Mouse (Mus musculus): ENCODE measurements at regions not wholly inside any gene's neighbourhood (a gene's known extent, or its start where the extent isn't known, plus 50 kb on each side); places are given as distances from the start of the nearest gene placed in this dataset.

GRCm38 (mm10) chr3:105227551-105227950 is 160.9 kb downstream of the 4930564D02Rik start:
- H3K9ac ChIP-seq (ENCODE audit: control insufficient read depth, low read depth, low read length, poor library complexity, severe bottlenecking): no peak overlapping the region
- H3K9me3 ChIP-seq (replicated peaks; ENCODE audit: insufficient read depth, low read length): no peaks in the 10 kb centered on the region
- DNase-seq (ENCODE audit: low read depth, low spot score): no peak
- H3K36me3 ChIP-seq (ENCODE audit: control insufficient read depth in 1 of 2, insufficient read depth in 2 of 2, low read length in 2 of 2): no peaks in the 10 kb centered on the region
- H3K79me2 ChIP-seq (ENCODE audit: control insufficient read depth, insufficient read depth, low read length, poor library complexity): no peaks in the 10 kb centered on the region
- TF ChIP-seq BHLHE40 (IDR thresholded peaks at IDR 0.05; ENCODE audit: borderline replicate concordance, low read depth, low read length): no peak
- no peaks in the 10 kb centered on the region for H3K27me3 ChIP-seq (ENCODE audit: control insufficient read depth in 1 of 2, insufficient read depth in 2 of 2, low read length in 2 of 2)
- H3K4me1 ChIP-seq (ENCODE audit: control insufficient read depth in 1 of 2, insufficient read depth in 2 of 2, low read length in 2 of 2): no peaks in the 10 kb centered on the region
- H3K27ac ChIP-seq (ENCODE audit: control insufficient read depth, low read depth, low read length): no peak overlapping the region
- H3K4me3 ChIP-seq (ENCODE audit: control insufficient read depth in 1 of 2, insufficient read depth in 1 of 2, low read depth in 2 of 2, low read length in 2 of 2): no peak overlapping the region

DNA sequence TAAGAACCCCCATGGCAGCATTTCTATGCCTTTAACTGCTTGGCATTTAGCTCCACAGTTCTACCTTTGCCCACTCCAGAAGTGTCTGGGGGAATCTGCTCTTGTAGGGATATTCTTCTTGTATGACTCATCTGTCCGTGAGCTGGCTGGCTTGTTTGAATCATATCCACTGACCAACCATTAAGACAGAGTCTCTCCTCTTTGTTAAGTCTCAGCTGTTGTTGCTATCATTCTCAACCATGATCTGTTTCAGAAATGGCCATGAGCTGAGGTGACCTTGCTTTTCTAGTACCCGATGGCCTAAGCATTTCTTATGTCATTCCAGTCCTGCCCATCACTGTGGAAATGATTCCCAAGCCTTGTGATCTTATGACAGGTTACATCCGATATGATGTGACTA is 161.8 kb downstream of the 4930564D02Rik start:
- no peak for TF ChIP-seq TAL1 (IDR thresholded peaks at IDR 0.05; ENCODE audit: low read length)
- no peak for TF ChIP-seq NELFE (IDR thresholded peaks at IDR 0.05; ENCODE audit: low read depth, low read length)
- TF ChIP-seq CHD1 (IDR thresholded peaks at IDR 0.05; ENCODE audit: low read depth, low read length): no peak
- no peak for TF ChIP-seq KAT2A (conservative IDR thresholded peaks at IDR 0.05; ENCODE audit: low read depth, low read length)
- no peak for TF ChIP-seq TCF12 (IDR thresholded peaks at IDR 0.05; ENCODE audit: low read depth, low read length)
- no peak for TF ChIP-seq MYC (IDR thresholded peaks at IDR 0.05; ENCODE audit: low read depth, low read length)
- no peak for TF ChIP-seq USF2 (IDR thresholded peaks at IDR 0.05; ENCODE audit: borderline replicate concordance in 1 of 2, insufficient read depth in 1 of 2, low read depth in 1 of 2, low read length in 2 of 2)
- TF ChIP-seq CTCF (IDR thresholded peaks at IDR 0.05 in 2 of 3, conservative IDR thresholded peaks at IDR 0.05 in 1 of 3; ENCODE audit: control insufficient read depth in 1 of 3, insufficient read depth in 1 of 3, low read depth in 2 of 3, low read length in 3 of 3, poor library complexity in 1 of 3, severe bottlenecking in 1 of 3): no peak
- TF ChIP-seq JUND (IDR thresholded peaks at IDR 0.05; ENCODE audit: low read depth, low read length): no peak
- TF ChIP-seq NRF1 (IDR thresholded peaks at IDR 0.05; ENCODE audit: insufficient read depth, low read depth, low read length, poor library complexity, severe bottlenecking): no peak
- TF ChIP-seq MAFK (IDR thresholded peaks at IDR 0.05; ENCODE audit: borderline replicate concordance, low read depth, low read length): no peak
- no peak for TF ChIP-seq TBP (IDR thresholded peaks at IDR 0.05; ENCODE audit: low read depth, low read length)
- no peak for TF ChIP-seq ZMIZ1 (IDR thresholded peaks at IDR 0.05; ENCODE audit: low read depth, low read length)
- TF ChIP-seq ETS1 (IDR thresholded peaks at IDR 0.05; ENCODE audit: low read depth, low read length): no peak
- no peak for TF ChIP-seq MXI1 (IDR thresholded peaks at IDR 0.05; ENCODE audit: low read depth, low read length)
- TF ChIP-seq ZNF384 (IDR thresholded peaks at IDR 0.05; ENCODE audit: low read depth, low read length): no peak
- TF ChIP-seq MEF2A (IDR thresholded peaks at IDR 0.05; ENCODE audit: extremely low read depth, insufficient replicate concordance, low read depth, low read length, poor library complexity, severe bottlenecking): no peak
- no peak for TF ChIP-seq SIN3A (IDR thresholded peaks at IDR 0.05; ENCODE audit: low read length)
- TF ChIP-seq POLR2A (IDR thresholded peaks at IDR 0.05; ENCODE audit: control insufficient read depth in 1 of 2, insufficient read depth in 1 of 2, low read depth in 1 of 2, low read length in 2 of 2, poor library complexity in 1 of 2): no peak
- TF ChIP-seq RCOR1 (IDR thresholded peaks at IDR 0.05; ENCODE audit: low read depth, low read length): no peak
- Histone ChIP-seq H3K27ac (ENCODE audit: control insufficient read depth, low read depth, low read length) (no peak overlapping the region), H3K27me3 (ENCODE audit: control insufficient read depth in 1 of 2, insufficient read depth in 2 of 2, low read length in 2 of 2) (no peaks in the 10 kb centered on the region), H3K4me1 (ENCODE audit: control insufficient read depth in 1 of 2, insufficient read depth in 2 of 2, low read length in 2 of 2) (no peaks in the 10 kb centered on the region), H3K9ac (ENCODE audit: control insufficient read depth, low read depth, low read length, poor library complexity, severe bottlenecking) (no peak overlapping the region), H3K36me3 (ENCODE audit: control insufficient read depth in 1 of 2, insufficient read depth in 2 of 2, low read length in 2 of 2) (no peaks in the 10 kb centered on the region), H3K4me3 (ENCODE audit: control insufficient read depth in 1 of 2, insufficient read depth in 1 of 2, low read depth in 2 of 2, low read length in 2 of 2) (no peak overlapping the region), H3K79me2 (ENCODE audit: control insufficient read depth, insufficient read depth, low read length, poor library complexity) (no peaks in the 10 kb centered on the region), H3K9me3 (replicated peaks; ENCODE audit: insufficient read depth, low read length) (no peaks in the 10 kb centered on the region)
- DNase-seq (ENCODE audit: low read depth, low spot score): no peak
